Mouse (Mus musculus) midbrain, postnatal 0 days (tissue): Measurements from ENCODE around the gene Phf5a. TPM values are rescaled to one million over a fixed set of nuclear protein-coding genes. Genes with fewer than 3 reads are reported as not detected.

Source experiments
- ATAC-seq: fragments of 200-750 bp; cut with Nextera tagmentation; 2 replicates; pipeline ENCODE4 v1.8.0; 2017; ENCODE audit warnings: moderate number of reproducible peaks, mild to moderate bottlenecking, moderate TSS enrichment, moderate library complexity; ENCODE audit not compliant: low FRiP score
- DNase-seq: peaks from one replicate; pipeline ENCODE4 v3.0.0-alpha.2; 2015; ENCODE audit warnings: low spot score
- H3K27ac ChIP-seq: fragments of 300-500 bp; sonication (generic); 2 replicates; pipeline ENCODE4 v1.5.1; 2014; ENCODE audit warnings: low read depth, mild to moderate bottlenecking, low read length, mixed read lengths
- H3K27me3 ChIP-seq: fragments of 300-500 bp; sonication (generic); 2 replicates; pipeline ENCODE4 v1.6.1; 2014; ENCODE audit warnings: low read length, control low read depth, mixed read lengths; ENCODE audit not compliant: insufficient read depth
- H3K36me3 ChIP-seq: fragments of 300-500 bp; sonication (generic); 2 replicates; pipeline ENCODE4 v1.6.1; 2014; ENCODE audit warnings: low read length, control low read depth, mixed read lengths; ENCODE audit not compliant: insufficient read depth
- H3K4me1 ChIP-seq: fragments of 300-500 bp; sonication (generic); 2 replicates; pipeline ENCODE4 v1.6.1; 2014; ENCODE audit warnings: mild to moderate bottlenecking, control low read depth, antibody characterized with exemption, low read length, mixed read lengths; ENCODE audit not compliant: insufficient read depth
- H3K4me2 ChIP-seq: fragments of 300-500 bp; sonication (generic); 2 replicates; pipeline ENCODE4 v1.6.1; 2014; ENCODE audit warnings: low read depth, mild to moderate bottlenecking, low read length, mixed read lengths; ENCODE audit not compliant: poor library complexity, severe bottlenecking
- H3K4me3 ChIP-seq: fragments of 300-500 bp; sonication (generic); 2 replicates; pipeline ENCODE4 v1.5.1; 2014; ENCODE audit warnings: low read depth, mild to moderate bottlenecking, low read length, moderate library complexity
- H3K9ac ChIP-seq: fragments of 300-500 bp; sonication (generic); replicated peaks from 2 replicates; pipeline ENCODE4 v1.6.1; 2014; ENCODE audit warnings: mild to moderate bottlenecking, low read length, moderate library complexity, mixed read lengths; ENCODE audit not compliant: poor library complexity, severe bottlenecking
- H3K9me3 ChIP-seq: fragments of 300-500 bp; sonication (generic); 2 replicates; pipeline ENCODE4 v1.6.1; 2016; ENCODE audit warnings: low read length, control low read depth
- CTCF ChIP-seq: IDR thresholded peaks from 2 replicates; pipeline ENCODE4 v1.5.1; 2016; ENCODE audit warnings: antibody characterized with exemption, mild to moderate bottlenecking
- WGBS: fragments of 180-500 bp; shearing (Covaris S2); extraction: QIAGEN DNeasy Blood & Tissue Kit; methylation state at CpG from one replicate; pipeline ENCODE4 v1.1.7; 2014; 5-methylcytosine and 5-hydroxymethylcytosine counted together
- polyA plus RNA-seq: library from polyadenylated mRNA; unstranded; fragments of >200 nt; fragmentation: Nextera tagmentation; extraction: Ambion mirVana; gene quantifications from 2 replicates; pipeline ENCODE4 v1.2.1, GENCODE M21; 2015
- total RNA-seq: library from RNA; depleted of rRNA; stranded (reverse); fragments of >200 nt; gene quantifications from 2 replicates; pipeline ENCODE4 v1.2.3, GENCODE M21; 2014

The Phf5a gene
- total and polyA plus RNA-seq, 2 experiments from 2014 or later: 34.1 to 107 TPM

DNA sequence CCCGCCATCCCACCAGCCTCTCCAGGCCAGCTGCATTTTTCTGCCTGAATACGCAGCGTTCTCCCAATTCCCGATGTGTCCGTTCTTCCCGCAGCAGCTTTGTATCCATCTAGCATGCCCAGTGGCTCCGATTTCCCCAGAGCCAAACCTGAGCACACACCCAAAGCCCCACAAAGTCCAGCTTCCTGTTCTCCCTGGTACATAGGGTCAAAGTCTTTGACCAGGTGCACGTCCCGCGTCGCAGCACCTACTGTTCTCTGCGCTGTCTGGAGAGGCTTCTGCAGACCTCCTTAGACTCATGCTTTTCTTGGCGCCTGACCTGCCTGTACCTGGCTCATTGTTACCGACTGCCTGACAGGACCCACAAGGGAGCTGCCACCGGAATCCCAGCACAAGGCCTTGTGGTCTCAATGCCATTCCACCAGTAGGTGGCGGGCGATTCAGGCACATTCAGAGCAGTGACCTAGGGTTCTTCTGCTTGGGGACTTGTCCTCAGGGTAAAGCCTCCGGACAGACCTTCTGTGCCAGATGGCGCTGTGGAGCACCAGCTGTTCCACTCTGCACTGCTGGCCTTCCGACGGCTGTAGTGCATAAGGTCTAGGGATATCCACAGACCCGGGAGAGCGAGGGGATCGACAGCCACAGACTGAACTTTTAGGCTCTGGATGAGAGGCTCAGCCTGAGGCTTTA, 40.4 kb downstream of the Phf5a start:
- TF ChIP-seq CTCF: peak; percentile 96
- peak; percentile 94 for DNase-seq
- WGBS: 13% methylated on average over 24 of the region's 24 CpGs
- H3K4me3 ChIP-seq: no peak overlapping the region
- ATAC-seq: peak; percentile 60
- H3K4me1 ChIP-seq: no peaks in the 10 kb centered on the region
- no peak overlapping the region for H3K9ac ChIP-seq
- H3K9me3 ChIP-seq: no peaks in the 10 kb centered on the region
- no peak overlapping the region for H3K27ac ChIP-seq
- peaks cover 23% of the 10 kb centered on the region for H3K36me3 ChIP-seq
- no peak overlapping the region for H3K4me2 ChIP-seq
- no peaks in the 10 kb centered on the region for H3K27me3 ChIP-seq

- Histone ChIP-seq H3K27ac (no peak overlapping the region), H3K27me3 (no peaks in the 10 kb centered on the region), H3K4me3 (no peak overlapping the region), H3K9me3 (no peaks in the 10 kb centered on the region), H3K4me1 (no peaks in the 10 kb centered on the region), H3K9ac (no peak overlapping the region), H3K36me3 (peaks cover 31% of the 10 kb centered on the region), H3K4me2 (no peak overlapping the region)
- TF ChIP-seq CTCF: no peak
- ATAC-seq: no peak
- DNase-seq: no peak
- 96% methylated on average over 4 of the region's 4 CpGs for WGBS
Measured at GRCm38 (mm10) chr15:81830530-81830929, 41.2 kb downstream of the Phf5a start.

DNA sequence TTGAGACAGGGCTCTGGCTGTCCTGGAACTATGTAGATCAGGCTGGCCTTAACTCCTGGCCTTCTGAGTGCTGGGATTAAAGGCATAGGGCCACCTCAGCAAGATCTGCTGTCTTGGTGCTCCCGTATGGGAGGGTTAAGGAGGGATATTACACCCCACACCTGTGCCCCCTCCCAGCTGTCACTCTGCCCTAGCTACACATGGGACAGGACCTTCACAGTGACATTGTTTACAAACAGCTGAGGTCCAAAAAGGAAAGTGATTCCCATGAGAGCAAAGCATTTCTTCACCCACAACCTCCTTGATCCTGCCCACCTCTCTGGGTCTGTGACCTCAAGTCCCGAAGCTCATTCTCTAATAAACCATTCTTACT, 42.5 kb downstream of the Phf5a start:
- DNase-seq (no peak), ATAC-seq (no peak)
- H3K4me3 ChIP-seq: no peak overlapping the region
- no peaks in the 10 kb centered on the region for H3K9me3 ChIP-seq
- H3K9ac ChIP-seq: no peak overlapping the region
- 79% methylated on average over 2 of the region's 2 CpGs for WGBS
- no peak for TF ChIP-seq CTCF
- no peaks in the 10 kb centered on the region for H3K4me1 ChIP-seq
- no peak overlapping the region for H3K27ac ChIP-seq
- H3K4me2 ChIP-seq: no peak overlapping the region
- H3K27me3 ChIP-seq: no peaks in the 10 kb centered on the region
- peaks cover 42% of the 10 kb centered on the region for H3K36me3 ChIP-seq

DNA sequence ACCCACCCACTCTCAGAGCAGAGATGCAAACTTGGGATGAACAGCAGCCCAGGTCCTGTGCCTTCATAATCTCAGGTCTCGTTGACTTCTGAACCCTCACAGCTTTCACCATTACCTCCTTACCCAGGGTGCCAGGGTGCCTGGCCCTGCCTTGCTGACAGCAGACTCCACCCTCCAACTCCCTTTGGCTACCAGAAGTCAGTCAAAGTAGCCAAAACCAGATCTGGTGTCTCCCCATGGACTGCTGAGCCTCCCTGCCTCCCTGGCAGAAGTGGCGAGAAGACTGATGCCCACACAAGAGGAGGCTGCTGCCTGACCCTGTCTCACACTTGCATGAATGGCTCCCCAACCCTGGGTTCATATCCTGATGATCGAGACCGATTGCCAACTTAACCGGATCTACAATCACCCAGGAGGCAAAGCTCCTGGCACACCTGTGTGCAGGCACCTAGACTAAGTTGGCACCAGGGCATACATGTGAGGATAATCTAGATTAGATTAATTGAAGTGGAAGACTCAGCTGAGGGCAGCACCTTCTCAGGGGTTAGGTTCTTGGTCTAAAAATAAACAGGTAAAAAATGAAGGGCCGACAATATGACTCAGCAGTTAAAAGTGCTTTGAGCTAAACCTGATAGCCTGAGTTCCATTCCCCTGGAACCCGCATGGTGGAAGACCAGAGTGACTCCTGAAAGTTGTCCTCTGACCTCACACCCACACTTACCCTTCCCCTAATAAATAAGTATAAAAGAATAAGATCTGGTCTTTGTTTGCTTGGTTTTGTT, 43.1 kb downstream of the Phf5a start:
- Histone ChIP-seq H3K4me2 (no peak overlapping the region), H3K9ac (no peak overlapping the region), H3K4me1 (no peaks in the 10 kb centered on the region), H3K27me3 (no peaks in the 10 kb centered on the region), H3K4me3 (no peak overlapping the region), H3K36me3 (peaks cover 48% of the 10 kb centered on the region), H3K27ac (no peak overlapping the region), H3K9me3 (no peaks in the 10 kb centered on the region)
- 91% methylated on average over 7 of the region's 7 CpGs for WGBS
- TF ChIP-seq CTCF: no peak
- DNase-seq (no peak), ATAC-seq (no peak)

DNA sequence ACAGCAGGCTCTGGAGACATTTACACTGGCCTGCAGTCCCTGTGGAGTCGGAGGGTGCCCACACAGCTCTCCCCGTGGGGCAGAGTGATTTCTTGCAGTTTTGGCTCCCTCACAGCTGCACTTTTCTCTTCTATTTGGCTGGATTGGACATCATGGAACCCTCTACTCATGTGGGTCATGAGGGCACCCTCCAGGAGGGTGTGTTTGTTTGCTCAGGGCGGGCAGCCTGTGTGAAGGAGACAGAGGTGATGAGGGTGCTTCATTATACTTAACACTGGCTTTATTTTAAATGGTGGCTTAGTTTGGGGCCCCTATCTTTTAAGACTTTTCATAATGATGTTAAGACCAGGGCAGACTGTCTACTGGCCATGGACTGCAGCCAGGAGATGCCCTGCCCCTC, 46.9 kb downstream of the Phf5a start:
- no peaks in the 10 kb centered on the region for H3K9me3 ChIP-seq
- 83% methylated on average over 3 of the region's 3 CpGs for WGBS
- H3K4me2 ChIP-seq: no peak overlapping the region
- no peak overlapping the region for H3K9ac ChIP-seq
- H3K27ac ChIP-seq: no peak overlapping the region
- H3K36me3 ChIP-seq: peaks cover 68% of the 10 kb centered on the region
- DNase-seq: no peak
- no peaks in the 10 kb centered on the region for H3K4me1 ChIP-seq
- ATAC-seq: no peak
- no peak for TF ChIP-seq CTCF
- no peaks in the 10 kb centered on the region for H3K27me3 ChIP-seq
- H3K4me3 ChIP-seq: no peak overlapping the region

GRCm38 (mm10) chr15:81822631-81823030, 49.1 kb downstream of the Phf5a start:
- WGBS: 85% methylated on average over 3 of the region's 3 CpGs

More at GRCm38 (mm10) chr15:81822631-81823030, 49.1 kb downstream of the Phf5a start:
- H3K36me3 ChIP-seq: peaks cover 64% of the 10 kb centered on the region
- DNase-seq: no peak
- no peak overlapping the region for H3K4me3 ChIP-seq
- ATAC-seq: no peak
- no peak overlapping the region for H3K27ac ChIP-seq
- H3K4me2 ChIP-seq: no peak overlapping the region
- no peaks in the 10 kb centered on the region for H3K9me3 ChIP-seq
- H3K4me1 ChIP-seq: no peaks in the 10 kb centered on the region
- TF ChIP-seq CTCF: no peak
- no peak overlapping the region for H3K9ac ChIP-seq
- no peaks in the 10 kb centered on the region for H3K27me3 ChIP-seq
